Mouse (Mus musculus) thymus, adult 2 months (tissue): ENCODE results near the gene Keap1.

Experiments used
- CTCF ChIP-seq: fragments of 200-500 bp; IDR thresholded peaks from 2 replicates; pipeline ENCODE4 v1.5.1; 2012; ENCODE audit warnings: mild to moderate bottlenecking, control low read depth, low read length, moderate library complexity, borderline replicate concordance; ENCODE audit not compliant: control insufficient read depth, poor library complexity, insufficient read depth; ENCODE audit errors: extremely low read depth
- POLR2A ChIP-seq: fragments of 200-500 bp; IDR thresholded peaks from 2 replicates; pipeline ENCODE4 v1.6.1; 2012; ENCODE audit warnings: mild to moderate bottlenecking, low read length, control low read depth, moderate library complexity; ENCODE audit not compliant: control insufficient read depth, poor library complexity, insufficient read depth; ENCODE audit errors: extremely low read depth

DNA sequence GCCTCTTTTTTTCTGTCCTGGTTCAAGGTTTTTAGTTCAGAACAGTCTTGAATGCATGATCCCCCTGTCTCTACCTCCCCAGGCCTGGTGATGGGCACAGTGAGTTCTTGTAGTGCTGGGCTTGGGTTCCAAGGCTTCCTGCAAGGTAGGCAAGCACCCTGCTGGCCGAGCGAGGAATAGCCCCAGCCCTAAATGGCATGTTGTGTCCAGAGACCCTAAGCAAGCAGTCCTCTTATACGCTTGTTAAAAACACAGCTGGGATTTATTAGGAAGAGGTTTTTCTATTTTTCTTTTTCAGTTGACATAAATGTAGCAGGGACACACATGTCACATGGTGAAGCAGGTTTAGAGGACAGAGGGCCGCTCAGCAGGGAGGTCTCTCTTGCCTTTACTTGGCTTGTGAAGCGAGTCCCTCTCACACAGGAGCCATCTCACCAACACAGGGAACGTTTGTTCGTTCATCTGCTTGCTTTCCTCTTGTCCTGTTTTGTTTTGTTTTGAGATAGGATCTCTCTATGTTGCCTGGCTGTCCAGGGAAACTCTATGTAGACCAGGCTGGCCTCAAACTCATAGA, 25.5 kb downstream of the Keap1 start:
- TF ChIP-seq CTCF (0 out of 2 replicates have a peak, but pooled peaks have one; percentile 12), POLR2A (no peak)
